Mouse (Mus musculus): ENCODE measurements around the gene Macf1. TPM values are rescaled to one million over a fixed set of nuclear protein-coding genes. Genes with fewer than 3 reads are reported as not detected.

Gene Macf1
- polyA plus RNA-seq, 1 experiment from 2014 or later = 82.9 TPM

- no peak overlapping the region for H3K4me3 ChIP-seq (replicated peaks; ENCODE audit: low read length)
- no peaks in the 10 kb centered on the region for H3K9me3 ChIP-seq (ENCODE audit: control insufficient read depth, low read length)
- H3K36me3 ChIP-seq (ENCODE audit: control insufficient read depth, insufficient read depth) = peaks cover 8% of the 10 kb centered on the region; the same call in 1 of the 2 replicates
- 58% methylated on average over 7 of the region's 7 CpGs for WGBS
- peaks cover 48% of the 10 kb centered on the region for H3K4me1 ChIP-seq (replicated peaks; ENCODE audit: control insufficient read depth, insufficient read depth, low read length)
- H3K27ac ChIP-seq (ENCODE audit: low read length) = no peak overlapping the region
- H3K27me3 ChIP-seq (replicated peaks; ENCODE audit: control insufficient read depth, insufficient read depth, low read length) = no peaks in the 10 kb centered on the region
- no peak for ATAC-seq
- no peak overlapping the region for H3K9ac ChIP-seq (replicated peaks; ENCODE audit: low read depth, low read length)
- H3K4me2 ChIP-seq (ENCODE audit: low read length) = no peak overlapping the region
Observed at GRCm38 (mm10) chr4:123680962-123681361, 3.2 kb downstream of the Macf1 start.

DNA sequence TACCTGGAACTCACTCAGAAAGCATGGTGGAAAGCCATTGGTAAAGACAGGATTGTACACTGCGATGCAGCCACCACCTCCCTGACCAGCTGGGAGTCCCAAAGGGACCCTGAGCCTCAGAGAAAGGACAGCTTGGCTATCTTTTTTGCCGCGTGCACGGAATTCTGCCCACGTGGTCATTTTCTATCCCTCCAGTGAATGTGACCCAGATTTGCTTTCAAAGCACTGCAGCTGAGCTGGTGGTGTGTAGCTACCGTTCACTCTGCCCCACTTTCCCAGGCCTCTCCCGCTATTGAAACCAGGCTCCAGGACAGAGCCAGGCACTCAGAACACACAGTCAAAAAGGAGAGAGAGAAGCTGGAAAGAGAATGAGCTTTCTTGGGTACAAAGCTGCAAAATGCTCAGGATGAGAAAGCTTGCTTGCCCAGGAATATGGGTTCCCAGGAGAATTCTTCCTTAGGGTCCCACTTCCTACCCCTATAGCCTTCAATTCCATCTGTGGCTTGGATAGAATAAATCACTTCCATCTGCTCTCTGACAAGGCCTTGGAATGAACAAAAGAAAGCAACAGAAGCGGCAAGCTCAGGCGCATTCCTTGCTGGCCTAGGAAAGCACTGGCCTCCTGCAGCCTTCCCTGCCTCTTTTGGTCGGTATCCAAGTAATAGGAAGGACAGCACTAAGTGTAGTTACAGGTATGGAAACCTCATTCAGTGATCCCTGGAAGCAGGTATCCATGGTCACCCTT is 6.9 kb downstream of the Macf1 start:
- Histone ChIP-seq H3K9ac (replicated peaks; ENCODE audit: low read depth, low read length) (peak overlapping the region; percentile 36; the same call in 1 of the 2 replicates), H3K4me2 (ENCODE audit: low read length) (0 out of 2 replicates have a peak overlapping the region, but pooled peaks have one; percentile 7), H3K4me1 (replicated peaks; ENCODE audit: control insufficient read depth, insufficient read depth, low read length) (peaks cover 36% of the 10 kb centered on the region), H3K27me3 (replicated peaks; ENCODE audit: control insufficient read depth, insufficient read depth, low read length) (no peaks in the 10 kb centered on the region), H3K36me3 (ENCODE audit: control insufficient read depth, insufficient read depth) (peaks cover 10% of the 10 kb centered on the region; the same call in 1 of the 2 replicates), H3K4me3 (replicated peaks; ENCODE audit: low read length) (no peak overlapping the region), H3K27ac (ENCODE audit: low read length) (peak overlapping the region; percentile 87), H3K9me3 (ENCODE audit: control insufficient read depth, low read length) (no peaks in the 10 kb centered on the region)
- WGBS = 21% methylated on average over 10 of the region's 10 CpGs
- peak; percentile 68 for ATAC-seq

- Histone ChIP-seq H3K36me3 (ENCODE audit: control insufficient read depth, insufficient read depth) (peaks cover 2% of the 10 kb centered on the region; the same call in 1 of the 2 replicates), H3K27me3 (replicated peaks; ENCODE audit: control insufficient read depth, insufficient read depth, low read length) (no peaks in the 10 kb centered on the region), H3K9me3 (ENCODE audit: control insufficient read depth, low read length) (no peaks in the 10 kb centered on the region), H3K4me3 (replicated peaks; ENCODE audit: low read length) (no peak overlapping the region), H3K9ac (replicated peaks; ENCODE audit: low read depth, low read length) (no peak overlapping the region), H3K4me1 (replicated peaks; ENCODE audit: control insufficient read depth, insufficient read depth, low read length) (peaks cover 51% of the 10 kb centered on the region), H3K27ac (ENCODE audit: low read length) (no peak overlapping the region), H3K4me2 (ENCODE audit: low read length) (no peak overlapping the region)
- ATAC-seq = peak; percentile 45
Observed at GRCm38 (mm10) chr4:123670598-123670997, 13.6 kb downstream of the Macf1 start.

GRCm38 (mm10) chr4:123669696-123670095 is 14.5 kb downstream of the Macf1 start:
- Histone ChIP-seq H3K4me1 (replicated peaks; ENCODE audit: control insufficient read depth, insufficient read depth, low read length) (peaks cover 53% of the 10 kb centered on the region), H3K9ac (replicated peaks; ENCODE audit: low read depth, low read length) (no peak overlapping the region), H3K36me3 (ENCODE audit: control insufficient read depth, insufficient read depth) (no peaks in the 10 kb centered on the region), H3K4me2 (ENCODE audit: low read length) (no peak overlapping the region), H3K27me3 (replicated peaks; ENCODE audit: control insufficient read depth, insufficient read depth, low read length) (no peaks in the 10 kb centered on the region), H3K4me3 (replicated peaks; ENCODE audit: low read length) (no peak overlapping the region), H3K27ac (ENCODE audit: low read length) (no peak overlapping the region), H3K9me3 (ENCODE audit: control insufficient read depth, low read length) (no peaks in the 10 kb centered on the region)
- 67% methylated on average over 6 of the region's 6 CpGs for WGBS
- ATAC-seq = no peak

- Histone ChIP-seq H3K36me3 (ENCODE audit: control insufficient read depth, insufficient read depth) (no peaks in the 10 kb centered on the region), H3K4me3 (replicated peaks; ENCODE audit: low read length) (no peak overlapping the region), H3K27ac (ENCODE audit: low read length) (peak overlapping the region; percentile 62), H3K4me2 (ENCODE audit: low read length) (no peak overlapping the region), H3K27me3 (replicated peaks; ENCODE audit: control insufficient read depth, insufficient read depth, low read length) (no peaks in the 10 kb centered on the region), H3K9me3 (ENCODE audit: control insufficient read depth, low read length) (no peaks in the 10 kb centered on the region), H3K4me1 (replicated peaks; ENCODE audit: control insufficient read depth, insufficient read depth, low read length) (peaks cover 68% of the 10 kb centered on the region), H3K9ac (replicated peaks; ENCODE audit: low read depth, low read length) (no peak overlapping the region; the same call in 1 of the 2 replicates)
- WGBS = 0% methylated on average over 1 of the region's 1 CpGs
- ATAC-seq = peak; percentile 41
Observed at GRCm38 (mm10) chr4:123667260-123667867, 16.8 kb downstream of the Macf1 start.

- H3K4me1 ChIP-seq (replicated peaks; ENCODE audit: control insufficient read depth, insufficient read depth, low read length) = peaks cover 74% of the 10 kb centered on the region
- H3K9ac ChIP-seq (replicated peaks; ENCODE audit: low read depth, low read length) = no peak overlapping the region
- 41% methylated on average over 1 of the region's 1 CpGs for WGBS
Observed at GRCm38 (mm10) chr4:123666517-123666916, 17.6 kb downstream of the Macf1 start.

DNA sequence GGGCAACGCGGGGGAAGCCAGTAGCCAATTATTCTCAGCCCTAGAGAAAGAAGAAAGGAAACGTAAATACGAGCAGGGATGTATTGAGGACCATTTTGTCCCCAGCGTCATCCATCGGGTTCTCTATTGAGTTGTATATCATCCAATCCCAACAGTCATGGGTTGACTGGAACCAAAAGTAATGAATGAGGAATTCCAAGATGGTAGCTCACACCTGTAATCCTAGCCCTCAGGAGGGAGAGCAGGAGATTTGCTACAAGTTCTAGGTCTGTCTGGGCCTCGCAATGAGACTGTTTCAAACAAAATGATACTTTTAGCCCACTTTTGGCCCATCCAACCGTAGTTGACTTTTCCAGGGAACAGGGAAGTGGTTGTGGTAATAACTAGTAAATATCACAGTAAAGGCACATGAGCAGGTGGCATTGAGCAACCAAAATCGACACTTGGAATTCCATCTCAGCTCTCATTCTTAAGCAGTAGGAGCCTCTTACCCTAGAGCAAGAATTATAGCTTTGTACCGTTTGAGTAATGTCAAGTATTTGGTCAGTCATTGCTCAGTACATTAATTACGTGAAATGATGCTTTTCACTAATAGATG is 18.4 kb downstream of the Macf1 start:
- no peak for ATAC-seq
- Histone ChIP-seq H3K9me3 (ENCODE audit: control insufficient read depth, low read length) (no peaks in the 10 kb centered on the region), H3K27ac (ENCODE audit: low read length) (peak overlapping the region; percentile 97), H3K4me2 (ENCODE audit: low read length) (peak overlapping the region; percentile 70), H3K27me3 (replicated peaks; ENCODE audit: control insufficient read depth, insufficient read depth, low read length) (no peaks in the 10 kb centered on the region), H3K9ac (replicated peaks; ENCODE audit: low read depth, low read length) (peak overlapping the region; percentile 95), H3K4me1 (replicated peaks; ENCODE audit: control insufficient read depth, insufficient read depth, low read length) (peaks cover 73% of the 10 kb centered on the region), H3K36me3 (ENCODE audit: control insufficient read depth, insufficient read depth) (no peaks in the 10 kb centered on the region), H3K4me3 (replicated peaks; ENCODE audit: low read length) (peak overlapping the region; percentile 84)
- 29% methylated on average over 11 of the region's 11 CpGs for WGBS

More at GRCm38 (mm10) chr4:123666517-123666916, 17.6 kb downstream of the Macf1 start:
- Histone ChIP-seq H3K36me3 (ENCODE audit: control insufficient read depth, insufficient read depth) (no peaks in the 10 kb centered on the region), H3K4me3 (replicated peaks; ENCODE audit: low read length) (no peak overlapping the region), H3K4me2 (ENCODE audit: low read length) (no peak overlapping the region), H3K9me3 (ENCODE audit: control insufficient read depth, low read length) (no peaks in the 10 kb centered on the region), H3K27me3 (replicated peaks; ENCODE audit: control insufficient read depth, insufficient read depth, low read length) (no peaks in the 10 kb centered on the region), H3K27ac (ENCODE audit: low read length) (peak overlapping the region; percentile 62)
- ATAC-seq = no peak

DNA sequence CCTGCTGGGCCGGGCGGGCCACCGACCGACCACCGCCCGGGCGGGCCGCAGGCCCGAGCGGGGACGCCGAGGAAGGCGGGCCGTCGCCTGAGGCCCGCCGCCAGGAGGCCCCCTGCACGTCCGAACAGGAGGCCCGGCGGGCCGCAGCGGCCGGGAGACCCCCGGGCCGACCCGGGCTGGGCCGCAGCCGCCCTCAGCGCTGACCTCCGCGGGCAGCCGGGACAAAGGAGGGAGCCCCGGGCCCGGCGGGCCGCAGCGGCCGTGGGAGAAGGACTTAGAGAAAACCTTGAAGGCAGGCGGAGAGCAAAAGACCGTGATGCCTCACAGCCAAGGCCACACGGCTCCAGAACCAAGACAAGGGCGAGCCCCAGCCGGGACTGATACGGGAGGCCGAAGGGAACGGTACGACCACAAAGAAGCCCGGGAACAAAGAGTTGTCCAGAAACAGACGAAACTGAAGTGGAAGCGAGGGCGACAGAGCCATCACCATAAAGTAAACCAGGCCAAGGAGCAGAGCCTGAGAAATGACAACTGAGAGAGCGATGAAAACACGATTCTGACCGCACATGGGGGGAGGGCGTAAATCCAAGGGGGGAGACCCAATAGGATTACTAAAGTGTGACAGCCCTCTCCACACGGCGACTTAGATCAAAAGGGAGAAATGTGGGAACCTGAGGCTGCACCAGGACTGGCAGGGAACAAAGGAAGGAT is 19.1 kb downstream of the Macf1 start:
- Histone ChIP-seq H3K9ac (replicated peaks; ENCODE audit: low read depth, low read length) (peak overlapping the region; percentile 95), H3K4me1 (replicated peaks; ENCODE audit: control insufficient read depth, insufficient read depth, low read length) (peaks cover 66% of the 10 kb centered on the region), H3K4me3 (replicated peaks; ENCODE audit: low read length) (peak overlapping the region; percentile 84), H3K27me3 (replicated peaks; ENCODE audit: control insufficient read depth, insufficient read depth, low read length) (no peaks in the 10 kb centered on the region), H3K36me3 (ENCODE audit: control insufficient read depth, insufficient read depth) (no peaks in the 10 kb centered on the region), H3K9me3 (ENCODE audit: control insufficient read depth, low read length) (no peaks in the 10 kb centered on the region), H3K4me2 (ENCODE audit: low read length) (peak overlapping the region; percentile 70), H3K27ac (ENCODE audit: low read length) (peak overlapping the region; percentile 97)
- peak; percentile 5; the same call in 1 of the 2 replicates for ATAC-seq
- WGBS = under 1% methylated on average over 56 of the region's 58 CpGs

Measured in forebrain, embryonic 16.5 days (tissue).